Mouse (Mus musculus) right cerebral cortex, postnatal 25 days (tissue): ENCODE results near the gene Cul4b.
A peak's percentile ranks its signal among the peaks of the same experiment; 100 is the strongest.
"Not testable (repeated sequence)": the region's sequence is repeated elsewhere in the genome, so short reads cannot be mapped to it uniquely, and the experiment has no call there.

Experiments
- DNase-seq: peaks from one replicate; pipeline ENCODE4 v3.0.0; 2022

The Cul4b gene

GRCm38 (mm10) chrX:38576078-38576477 is at the start of gene Cul4b:
TSS of gene Cul4b (minus strand) at chrX:38576196.
- DNase-seq: no peak

GRCm38 (mm10) chrX:38600995-38601369 is 25.0 kb upstream of the Cul4b start:
- DNase-seq: peak; percentile 10

- peak; percentile 66 for DNase-seq
Observed at GRCm38 (mm10) chrX:38600177-38600994, 24.4 kb upstream of the Cul4b start, which contains the start of gene Mcts1. TSS of gene Mcts1 (plus strand) at chrX:38600578.

GRCm38 (mm10) chrX:38593180-38593889 is 17.3 kb upstream of the Cul4b start:
- DNase-seq: no peak

- DNase-seq: no peak
Observed at GRCm38 (mm10) chrX:38591749-38592148, 15.8 kb upstream of the Cul4b start.

- DNase-seq: no peak
Observed at GRCm38 (mm10) chrX:38589827-38590226, 13.8 kb upstream of the Cul4b start.

GRCm38 (mm10) chrX:38583261-38583660 is 7.3 kb upstream of the Cul4b start:
- DNase-seq: no peak

GRCm38 (mm10) chrX:38581140-38581539 is 5.1 kb upstream of the Cul4b start:
- DNase-seq: no peak

- DNase-seq: no peak
Observed at GRCm38 (mm10) chrX:38566521-38567205, 9.3 kb downstream of the Cul4b start.

GRCm38 (mm10) chrX:38565176-38565542 is 10.8 kb downstream of the Cul4b start:
- DNase-seq: no peak

GRCm38 (mm10) chrX:38564542-38565175 is 11.3 kb downstream of the Cul4b start:
- DNase-seq: peak; percentile 86

- DNase-seq: peak; percentile 39
Observed at GRCm38 (mm10) chrX:38563941-38564541, 12.0 kb downstream of the Cul4b start.

- no peak for DNase-seq
Observed at GRCm38 (mm10) chrX:38553255-38553654, 22.7 kb downstream of the Cul4b start.

GRCm38 (mm10) chrX:38514556-38514955 is 61.4 kb downstream of the Cul4b start:
- DNase-seq: no peak

GRCm38 (mm10) chrX:38504846-38505245 is 71.2 kb downstream of the Cul4b start:
- DNase-seq: no peak

GRCm38 (mm10) chrX:38502182-38502581 is 73.8 kb downstream of the Cul4b start:
- DNase-seq: not testable (repeated sequence)

- not testable (repeated sequence) for DNase-seq
Observed at GRCm38 (mm10) chrX:38485464-38485863, 90.5 kb downstream of the Cul4b start.
